Mouse (Mus musculus) adrenal gland, postnatal 4 days (tissue): ENCODE results near the gene Itga6. TPM values are rescaled to one million over a fixed set of nuclear protein-coding genes. Genes with fewer than 3 reads are reported as not detected.
A peak's percentile ranks its signal among the peaks of the same experiment; 100 is the strongest.

ENCODE experiments used
- DNase-seq, 2 experiments: peaks; one replicate each; pipeline ENCODE4 v3.0.0; 2021 to 2022; ENCODE audit warnings: low spot score in 2 of 2, mixed read lengths in 2 of 2
- total RNA-seq, 2 experiments: library from RNA; stranded (reverse); gene quantifications; 2 replicates each; pipeline ENCODE4 v1.2.3; 2021

The Itga6 gene
- total RNA-seq, 2 experiments from 2014 or later, result 240 to 287 TPM

DNA sequence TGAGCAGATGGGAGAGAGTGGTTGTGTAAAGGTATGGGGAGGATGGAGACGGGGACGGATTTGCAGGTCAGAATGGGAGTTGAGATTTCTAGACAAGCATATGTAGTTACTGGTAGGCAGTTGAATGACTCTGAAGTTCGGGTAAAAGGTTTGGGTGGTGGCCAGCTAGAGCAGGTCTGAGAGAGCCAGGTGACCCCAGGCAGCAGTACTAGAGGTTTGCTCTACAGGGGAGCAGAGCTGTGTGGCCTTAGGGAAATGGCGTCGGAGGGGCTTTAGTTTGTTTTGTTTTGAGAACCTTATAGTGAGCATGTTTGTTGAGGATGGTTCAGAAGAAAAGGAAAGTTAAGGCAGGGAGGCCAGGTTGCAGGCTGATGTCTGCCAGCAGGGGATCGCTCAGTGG lies 51.4 kb downstream of the Itga6 start:
- DNase-seq, result no peak

DNA sequence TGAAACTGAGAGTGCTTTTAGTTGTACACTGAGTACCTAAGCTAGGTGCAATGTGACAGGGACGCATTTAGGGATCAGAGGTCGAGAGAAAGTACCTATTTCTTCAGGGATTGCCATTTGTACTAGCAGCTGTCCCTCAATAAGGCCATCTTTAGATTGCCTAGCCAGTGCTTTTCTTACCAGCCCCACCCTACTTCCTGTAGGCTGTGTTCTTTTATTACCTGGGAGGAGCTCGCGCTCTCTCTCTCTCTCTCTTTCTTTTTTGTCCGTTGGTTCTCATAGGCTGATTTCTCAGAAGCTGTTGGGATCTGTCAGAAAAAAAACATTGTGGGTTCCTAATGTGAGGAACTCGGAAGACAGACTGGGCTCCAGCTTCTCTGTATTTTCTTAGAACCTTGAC lies 55.4 kb downstream of the Itga6 start:
- no peak for DNase-seq

DNA sequence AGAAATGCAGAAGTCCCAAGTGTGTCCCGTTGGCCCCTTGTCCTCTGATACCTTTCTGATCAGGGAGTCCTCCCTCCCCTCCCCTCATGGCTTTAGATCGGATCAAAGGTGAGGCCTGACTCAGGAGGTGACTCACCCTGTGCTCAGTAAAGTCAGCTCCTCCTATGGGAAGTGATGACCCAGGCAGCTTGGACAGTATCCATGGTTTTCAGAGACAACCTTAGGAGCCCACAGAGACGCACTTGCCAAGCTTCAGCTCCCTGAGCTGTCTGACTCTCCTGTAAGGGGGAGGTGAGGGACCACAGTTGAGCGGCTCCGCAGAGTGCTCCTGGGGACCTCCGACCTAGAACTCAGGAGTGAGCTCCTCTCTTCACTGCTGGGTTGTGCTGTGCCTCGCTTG lies 56.3 kb downstream of the Itga6 start:
- no peak for DNase-seq

DNA sequence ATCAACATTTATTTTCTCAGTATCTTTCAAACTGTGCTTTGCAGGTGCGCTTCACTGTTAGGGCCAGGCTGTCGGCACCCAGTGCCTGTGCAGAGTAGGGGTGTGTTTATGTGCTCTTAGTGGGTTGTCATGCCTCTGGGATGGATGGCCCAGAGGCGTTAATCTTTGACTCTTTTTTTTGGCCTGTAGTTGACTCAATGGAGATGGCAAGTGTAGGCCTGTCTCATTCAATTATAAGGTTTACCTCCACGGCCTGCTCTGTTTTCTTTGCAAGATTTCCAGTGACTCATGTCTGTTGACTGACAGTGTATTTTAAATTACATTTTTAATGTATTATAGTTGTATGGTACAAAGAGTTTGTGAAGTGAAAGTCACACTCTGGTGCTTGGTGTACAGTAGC lies 56.7 kb downstream of the Itga6 start:
- DNase-seq, result no peak

DNA sequence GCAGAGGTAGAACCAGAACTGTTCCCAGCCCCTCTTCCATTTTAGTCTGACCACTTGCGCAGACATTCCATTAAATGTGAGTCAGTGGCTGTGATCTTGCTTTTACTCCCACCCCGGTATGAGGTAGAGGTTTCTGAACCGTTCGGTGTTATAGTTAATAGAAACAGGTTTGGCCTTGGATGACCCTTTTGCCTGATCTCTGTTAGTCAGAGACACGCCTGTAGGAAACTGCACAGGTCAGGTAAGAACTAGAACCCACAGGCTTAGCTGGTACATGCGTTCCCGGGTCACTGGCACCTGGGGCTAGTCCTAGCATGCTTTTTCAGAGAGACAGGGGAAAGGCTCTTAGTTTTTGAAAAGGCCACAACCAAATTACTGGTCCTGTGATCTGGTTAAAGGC lies 59.7 kb downstream of the Itga6 start:
- no peak for DNase-seq

DNA sequence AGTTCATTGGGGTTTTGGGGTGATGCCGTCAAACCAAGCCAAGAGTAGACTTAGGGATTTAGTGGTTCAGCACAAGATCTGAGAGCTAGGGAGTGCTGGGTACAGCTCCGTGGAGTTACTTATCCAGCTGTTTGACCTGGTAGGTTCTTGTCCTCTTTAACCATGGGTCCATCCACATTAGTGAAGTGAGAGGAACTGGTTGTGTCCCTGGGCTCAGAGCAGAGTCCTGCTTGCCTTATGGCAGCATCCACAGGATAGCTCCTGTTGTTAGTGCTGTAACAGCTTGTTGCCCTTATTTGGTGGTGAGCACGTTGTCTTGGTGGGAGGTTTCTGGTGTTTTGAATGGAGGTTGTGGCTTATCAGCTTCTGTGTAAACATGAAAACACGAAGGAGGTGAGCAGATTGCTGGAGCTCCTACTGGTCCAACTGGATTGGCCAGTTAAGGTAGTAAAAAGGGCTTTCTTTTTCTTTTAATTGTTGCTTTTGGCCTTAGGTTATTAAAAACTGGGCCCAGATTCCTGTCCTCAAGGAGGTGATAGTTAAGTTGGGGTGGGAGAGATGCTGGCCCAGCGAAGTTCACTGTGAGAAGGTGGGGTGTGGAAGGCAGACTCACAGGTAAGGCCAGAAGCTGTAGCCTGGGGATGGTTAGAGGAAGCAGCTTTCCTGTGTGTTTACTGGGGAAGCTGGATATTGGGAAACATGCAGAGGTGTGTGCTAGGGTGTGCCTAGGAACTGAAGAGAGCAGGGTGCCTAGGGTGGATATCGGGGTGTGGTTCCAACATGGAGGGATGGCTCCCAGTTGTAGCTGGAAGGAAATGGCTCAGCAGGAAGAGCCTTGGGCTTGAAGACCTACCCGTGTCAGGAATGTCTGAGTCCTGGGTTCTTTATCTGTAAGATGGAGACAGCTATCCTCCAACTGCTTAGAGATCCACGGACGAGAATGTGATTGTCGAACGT lies 60.5 kb downstream of the Itga6 start:
- no peak for DNase-seq

DNA sequence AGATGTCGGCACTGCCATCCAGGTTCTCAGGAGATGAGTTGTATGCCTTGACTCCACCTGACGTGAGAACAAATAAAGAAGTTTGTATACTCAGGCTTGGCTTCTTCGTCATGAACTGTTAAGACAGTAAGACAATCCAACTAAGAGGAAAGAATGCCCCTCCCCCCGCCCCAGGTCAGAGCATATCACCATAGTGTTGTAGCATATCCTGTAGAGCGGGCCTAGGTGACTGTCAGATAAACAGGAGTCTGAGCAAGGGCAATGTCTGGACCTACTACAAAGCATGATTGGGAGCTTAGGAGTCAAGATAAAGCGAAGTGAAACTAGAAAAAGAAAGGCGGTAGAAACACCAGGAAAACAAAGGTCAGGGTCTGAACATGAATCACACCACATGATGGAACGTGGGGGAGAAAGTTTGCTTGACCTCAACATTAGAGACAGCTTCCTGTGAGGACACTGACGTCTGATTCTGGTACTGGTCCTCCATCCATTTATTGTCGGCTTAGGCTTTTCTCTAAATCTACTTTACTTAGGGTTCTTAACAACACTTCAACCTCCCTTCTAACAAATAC lies 64.0 kb downstream of the Itga6 start:
- DNase-seq, result no peak

DNA sequence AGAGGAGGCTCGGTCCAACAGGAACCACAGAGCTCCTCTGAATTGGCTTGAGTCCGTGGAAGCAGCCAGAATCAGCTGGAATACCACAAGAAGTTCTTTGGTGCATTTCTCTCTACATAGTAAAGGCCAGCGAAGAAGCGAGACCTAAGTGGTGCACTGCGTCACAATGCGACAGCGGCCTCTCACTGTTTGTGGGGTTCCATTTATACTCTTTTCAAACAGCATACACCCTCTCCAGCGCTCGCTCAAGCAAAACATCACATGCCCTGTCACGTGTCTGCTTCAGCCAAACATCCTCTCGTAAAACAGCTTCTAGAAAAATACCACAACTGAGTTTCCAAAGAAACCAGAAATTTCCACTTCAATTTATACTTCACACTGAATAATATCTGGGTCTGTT lies 64.6 kb downstream of the Itga6 start:
- no peak for DNase-seq

DNA sequence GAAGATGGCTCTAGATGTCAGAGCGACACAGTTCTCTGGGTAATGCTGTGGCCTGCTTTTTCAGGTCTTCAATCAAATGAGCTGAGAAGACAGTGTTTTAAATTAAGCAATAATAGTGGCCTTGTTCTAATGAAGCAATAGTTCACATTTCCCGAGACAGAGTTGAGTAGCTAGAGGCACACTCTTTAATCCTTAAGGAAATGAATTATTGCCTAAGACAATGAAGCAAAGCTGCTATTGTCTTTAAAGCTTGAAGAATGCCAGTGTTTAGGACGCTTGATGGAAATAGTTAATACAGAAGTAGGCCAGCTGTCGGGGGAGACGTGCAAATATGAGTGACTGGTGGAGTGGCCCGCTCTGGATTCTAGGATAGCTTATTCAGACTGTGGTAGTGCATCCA lies 65.5 kb downstream of the Itga6 start:
- DNase-seq, result no peak

DNA sequence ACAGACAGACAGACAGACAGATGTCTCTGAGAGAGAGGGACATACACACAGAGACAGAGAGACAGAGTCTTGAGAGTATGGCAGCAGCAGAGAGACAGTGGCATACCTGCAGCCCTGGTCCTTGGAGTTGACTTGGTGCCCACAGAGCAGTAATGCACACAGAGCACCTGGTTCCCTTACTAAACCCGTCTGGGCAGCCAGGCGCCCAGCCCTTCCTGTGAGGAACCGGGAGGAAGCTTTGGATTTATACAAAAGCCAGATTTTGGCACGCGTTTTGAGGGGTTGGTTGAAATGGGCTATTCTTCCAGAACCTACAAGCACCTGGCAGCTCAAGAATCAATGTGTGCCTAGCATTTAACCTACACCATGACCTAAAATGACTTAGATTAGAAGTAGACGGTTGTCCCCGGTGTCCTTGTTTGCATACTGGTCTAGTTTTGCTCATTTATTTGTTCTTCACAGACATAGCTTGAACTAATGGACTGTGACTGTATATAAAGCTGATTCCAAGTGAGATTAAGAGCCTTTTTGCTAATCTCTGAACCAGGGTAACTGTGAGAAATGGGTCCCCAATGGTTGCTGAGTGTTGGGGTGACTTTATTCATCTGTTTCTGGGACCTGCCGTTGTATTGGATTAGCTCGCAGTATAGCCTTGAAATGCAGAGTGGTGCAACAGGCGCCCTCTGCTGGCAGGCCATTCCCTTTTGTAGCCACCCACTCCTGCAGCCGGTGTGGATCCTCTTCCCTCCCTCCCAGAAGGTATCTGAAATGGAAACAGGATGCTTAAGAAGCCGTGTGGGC lies 67.0 kb downstream of the Itga6 start:
- peak; percentile 63 to 75 for DNase-seq

DNA sequence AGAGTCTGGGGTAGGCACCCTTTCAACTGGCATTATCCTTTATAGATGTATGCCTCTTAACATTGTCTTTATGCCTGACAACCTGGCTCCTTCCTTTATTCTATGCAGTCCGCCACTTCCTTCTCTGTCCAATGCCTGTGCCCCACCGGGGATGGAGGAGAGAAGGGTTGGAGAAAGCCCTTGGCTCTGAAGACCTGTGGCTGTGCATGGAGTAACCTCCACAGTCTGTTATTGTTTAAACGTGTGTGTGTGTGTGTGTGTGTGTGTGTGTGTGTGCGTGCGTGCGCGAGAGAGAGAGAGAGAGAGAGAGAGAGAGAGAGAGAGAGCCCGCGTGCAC lies 67.6 kb downstream of the Itga6 start:
- no peak for DNase-seq

DNA sequence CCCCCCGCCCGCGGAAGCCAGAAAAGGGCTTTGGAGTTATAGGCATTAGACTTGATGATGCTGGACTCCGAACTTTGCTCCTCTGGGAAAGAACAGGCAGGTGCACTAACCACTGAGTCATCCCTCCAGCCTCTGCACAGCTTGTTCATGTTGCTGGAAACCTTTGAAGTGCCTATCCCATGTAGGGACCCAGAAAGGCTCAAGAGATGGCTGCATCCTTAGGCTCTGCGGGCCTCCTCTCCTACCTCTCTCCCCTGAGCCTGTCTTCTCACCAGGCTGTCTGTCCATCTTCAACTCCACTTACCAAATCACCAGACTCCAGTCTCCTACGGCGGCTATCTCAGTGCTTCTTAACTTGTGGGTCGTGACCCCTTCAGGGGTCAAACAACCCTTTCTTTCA lies 68.0 kb downstream of the Itga6 start:
- DNase-seq, result no peak

DNA sequence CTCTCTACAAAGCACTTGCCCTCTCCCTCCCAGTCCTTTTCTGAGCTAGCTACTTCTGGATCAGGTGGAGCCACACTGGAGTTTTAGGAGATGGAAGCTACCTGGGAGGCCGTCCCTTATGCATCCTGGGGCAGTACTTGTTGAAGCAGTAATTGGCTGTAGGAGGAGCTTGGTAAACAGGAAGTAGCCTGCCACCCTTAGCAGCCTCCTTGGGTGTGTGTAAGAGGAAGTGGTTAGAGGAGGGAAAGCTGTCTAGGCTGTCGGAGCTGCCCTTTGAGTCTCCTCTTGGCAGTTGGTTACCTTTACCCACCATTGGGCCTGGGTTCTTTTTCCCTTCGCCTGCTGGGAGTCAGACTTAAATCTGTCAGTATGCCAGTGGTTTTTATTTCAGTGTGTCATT lies 68.6 kb downstream of the Itga6 start:
- no peak for DNase-seq

DNA sequence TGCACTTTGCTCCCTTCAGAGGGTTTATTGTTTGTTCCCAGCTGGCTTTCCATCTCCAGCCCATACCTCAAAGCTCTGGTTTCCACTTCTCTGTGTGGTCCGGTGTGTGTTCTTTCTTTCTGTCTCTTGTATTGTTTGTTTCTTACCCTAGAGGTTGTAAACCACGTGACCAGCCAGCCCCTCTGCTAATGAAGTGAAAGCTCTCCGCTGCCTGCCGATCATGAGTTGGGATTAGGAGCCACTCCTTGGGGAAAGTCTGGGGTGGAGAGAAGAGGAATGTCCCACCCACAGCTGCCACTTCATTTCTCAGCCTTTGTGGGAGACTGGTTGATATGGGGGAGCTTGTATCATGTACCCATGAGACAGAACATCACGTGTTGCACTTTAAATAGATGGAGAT lies 69.9 kb downstream of the Itga6 start:
- no peak for DNase-seq

DNA sequence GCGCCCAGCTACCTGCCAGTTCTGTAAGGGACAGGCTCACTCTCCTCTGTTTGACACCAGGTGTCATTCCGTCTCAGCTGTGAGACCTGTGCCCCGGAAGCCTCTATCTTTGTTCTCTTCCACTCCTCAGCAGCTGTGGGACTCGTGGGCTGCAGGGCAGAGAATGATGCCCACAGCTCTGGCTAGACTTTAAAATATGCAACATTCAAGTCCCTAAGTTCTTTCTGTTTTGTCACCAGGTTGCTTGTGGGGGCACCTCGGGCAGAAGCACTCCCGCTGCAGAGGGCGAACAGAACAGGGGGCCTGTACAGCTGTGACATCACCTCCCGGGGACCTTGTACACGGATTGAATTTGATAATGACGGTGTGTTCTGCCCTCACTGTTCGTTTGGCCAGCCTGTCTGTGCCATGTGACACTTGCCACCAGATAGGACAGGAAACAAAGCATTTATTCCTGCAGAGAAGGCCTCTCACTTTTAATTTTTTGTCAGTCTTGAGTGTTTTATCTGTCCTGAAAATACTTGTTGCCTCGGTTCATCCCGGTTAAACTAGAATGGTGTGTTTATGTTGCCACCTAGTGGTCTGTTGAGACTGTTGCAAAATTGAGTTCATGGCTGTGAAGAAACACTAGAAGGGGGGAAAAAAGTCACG lies 71.1 kb downstream of the Itga6 start:
- no peak for DNase-seq

DNA sequence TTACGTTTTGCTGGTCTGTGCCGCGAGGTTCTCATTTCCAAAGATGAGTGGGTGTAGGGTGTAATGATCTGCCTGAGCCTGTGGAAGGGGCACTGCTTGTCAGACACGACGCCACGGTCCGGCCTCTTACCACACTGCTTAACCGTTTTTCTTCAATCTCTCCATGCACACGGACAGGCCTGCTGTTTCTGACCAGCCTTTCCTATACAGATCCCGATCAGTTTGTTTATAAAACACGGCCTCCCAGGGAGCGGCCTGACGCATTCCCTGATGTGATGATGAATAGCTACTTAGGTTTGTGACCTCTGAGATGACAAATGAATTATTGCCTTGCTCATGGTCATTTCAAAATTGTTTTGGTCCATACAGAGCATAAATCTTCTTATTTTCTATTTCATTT lies 78.7 kb downstream of the Itga6 start:
- DNase-seq, result no peak

DNA sequence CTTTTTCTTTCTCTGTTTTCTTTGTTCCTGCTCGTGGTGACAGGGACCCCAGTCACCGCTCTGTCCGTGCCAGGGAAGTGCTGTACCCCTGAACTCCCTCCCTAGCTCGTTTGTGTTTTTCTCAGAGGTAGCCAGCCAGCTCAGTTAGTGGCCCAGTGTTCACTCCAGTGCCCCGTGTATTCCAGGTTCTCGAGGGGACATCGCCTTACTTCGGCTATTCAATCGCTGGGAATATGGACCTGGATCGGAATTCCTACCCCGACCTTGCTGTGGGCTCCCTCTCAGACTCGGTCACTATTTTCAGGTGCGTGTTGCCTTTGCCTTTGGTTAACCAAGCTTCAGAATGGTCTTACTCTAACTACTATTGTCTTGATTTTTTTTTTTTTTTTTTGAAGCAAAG lies 82.3 kb downstream of the Itga6 start:
- no peak for DNase-seq

DNA sequence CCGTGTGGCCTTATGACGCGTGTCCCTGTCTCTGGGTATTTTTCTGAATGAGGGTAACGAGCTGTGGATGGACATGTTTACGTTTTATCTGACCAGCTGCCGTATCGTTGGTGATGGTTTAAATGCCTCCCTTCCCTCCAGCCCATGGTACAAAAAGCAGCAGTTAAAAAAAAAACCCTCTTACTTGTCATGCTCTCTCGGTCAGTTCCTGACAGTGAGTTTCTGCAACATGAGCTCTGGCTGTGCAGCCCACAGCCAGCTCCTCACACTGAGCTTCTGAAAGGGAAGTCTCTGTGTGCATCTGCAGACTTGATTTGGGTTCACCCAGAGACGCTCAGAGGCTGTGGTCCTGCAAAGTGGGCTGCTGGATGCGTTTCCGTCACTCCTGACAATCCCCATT lies 83.5 kb downstream of the Itga6 start:
- DNase-seq, result no peak

DNA sequence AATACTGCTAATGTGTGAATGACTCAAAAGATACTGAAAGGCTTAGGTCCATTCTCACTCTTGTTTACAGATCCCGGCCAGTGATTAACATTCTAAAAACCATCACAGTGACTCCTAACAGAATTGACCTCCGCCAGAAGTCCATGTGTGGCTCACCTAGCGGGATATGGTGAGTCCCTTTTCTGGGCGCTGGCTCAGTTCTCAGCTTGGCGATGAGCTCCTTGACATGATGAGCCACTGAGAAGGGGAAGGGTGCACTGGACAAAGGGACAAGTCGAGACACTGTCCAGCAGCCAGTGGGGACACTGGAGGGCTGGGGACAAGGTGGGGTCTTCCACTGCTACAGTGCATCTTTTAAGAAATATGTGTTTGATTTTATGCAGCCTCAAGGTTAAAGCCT lies 88.2 kb downstream of the Itga6 start:
- no peak for DNase-seq

DNA sequence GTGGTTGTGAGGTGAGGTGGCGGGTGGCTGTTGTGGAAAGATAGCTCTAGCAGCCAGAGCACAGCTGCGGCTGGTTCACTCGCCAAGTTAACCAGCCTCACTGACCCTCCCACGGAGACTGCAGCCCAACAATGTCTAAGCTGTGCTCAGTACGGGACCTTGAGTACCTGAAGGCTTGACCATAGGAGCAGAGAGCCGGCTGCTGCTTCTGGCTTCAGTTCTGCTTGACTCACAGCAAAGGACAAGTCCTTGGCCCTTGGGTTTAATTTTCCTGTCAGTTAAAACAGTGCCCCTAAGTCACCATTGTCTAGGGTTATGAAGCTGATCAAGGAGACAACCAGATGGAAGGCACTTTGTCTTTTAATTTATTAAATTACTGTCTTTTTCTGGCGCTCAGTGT lies 89.0 kb downstream of the Itga6 start:
- DNase-seq, result no peak

DNA sequence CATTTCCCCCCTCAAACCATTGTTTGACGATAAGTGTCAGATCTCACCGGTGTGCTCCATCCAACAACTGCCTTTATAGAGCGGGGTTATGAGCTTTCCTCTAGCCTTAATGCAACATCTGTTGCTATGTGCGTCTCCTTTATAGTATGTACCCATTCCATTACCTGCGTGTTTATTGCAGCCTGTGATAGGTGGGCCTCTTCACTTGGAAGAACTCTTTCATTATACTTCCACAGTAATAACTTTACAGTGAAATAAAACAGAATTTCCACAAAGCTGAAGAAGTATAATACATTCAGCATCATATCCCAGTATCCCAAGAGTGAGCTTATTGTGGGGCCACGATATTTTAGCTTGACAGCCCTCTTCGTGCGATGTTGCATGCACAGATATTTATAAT lies 90.1 kb downstream of the Itga6 start:
- no peak for DNase-seq

DNA sequence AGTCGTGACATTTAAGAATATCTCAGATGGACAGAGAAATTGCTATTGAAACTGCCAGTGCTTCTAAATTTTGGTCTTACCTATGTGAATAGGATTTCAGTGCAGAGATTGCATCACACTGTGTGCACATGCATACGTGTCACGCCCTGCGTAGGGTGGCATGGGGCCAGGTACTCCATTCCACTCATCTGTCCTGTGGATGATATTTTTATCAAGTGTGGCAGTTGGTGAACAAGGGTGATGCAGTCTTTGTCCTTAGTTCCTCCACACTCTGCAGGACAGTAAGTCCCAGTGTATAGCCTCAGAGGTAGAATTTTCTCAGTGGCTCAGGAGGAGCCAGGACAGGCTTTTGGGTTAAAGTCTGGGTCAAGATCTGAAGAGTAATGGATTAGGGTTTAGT lies 90.8 kb downstream of the Itga6 start:
- DNase-seq, result no peak
